ENCODE assay signal across 8 mouse cellular contexts in genomic region chr4:41063894-41064673, GRCm38 (mm10). TPM values are rescaled to one million over a fixed set of nuclear protein-coding genes. Genes with fewer than 3 reads are reported as not detected.
DNase-seq lines count a peak whose midpoint lies in the region; ATAC-seq and TF ChIP-seq lines count a peak whose summit lies in the region.

No protein-coding gene starts in this region.

- H3K27me3 ChIP-seq in hindbrain, postnatal 0 days (ENCODE audit: insufficient read depth, low read length), result no peaks in the 10 kb centered on the region
- H3K27me3 ChIP-seq in hindbrain, embryonic 13.5 days, result no peaks in the 10 kb centered on the region
- H3K27me3 ChIP-seq in G1E (ENCODE audit: insufficient read depth, low read length), result peaks cover 38% of the 10 kb centered on the region
- H3K27me3 ChIP-seq in embryonic facial prominence, embryonic 11.5 days (ENCODE audit: control insufficient read depth, insufficient read depth, low read length), result no peaks in the 10 kb centered on the region
- no peaks in the 10 kb centered on the region; the same call in 1 of the 2 replicates for H3K27me3 ChIP-seq in limb, embryonic 10.5 days (ENCODE audit: low read depth, poor library complexity, severe bottlenecking)
- no peaks in the 10 kb centered on the region for H3K27me3 ChIP-seq in neural tube, embryonic 13.5 days

- peak; percentile 58 for TF ChIP-seq CTCF in hindbrain, postnatal 0 days (IDR thresholded peaks at IDR 0.05; ENCODE audit: low read depth)
- peak; percentile 29; the same call in 1 of the 2 replicates for TF ChIP-seq CTCF in G1E (IDR thresholded peaks at IDR 0.05; ENCODE audit: low read depth, low read length)

- 29% methylated on average over 16 of the region's 16 CpGs for WGBS in hindbrain, postnatal 0 days
- WGBS in hindbrain, embryonic 13.5 days, result 30% methylated on average over 16 of the region's 16 CpGs
- 22% methylated on average over 16 of the region's 16 CpGs for WGBS in embryonic facial prominence, embryonic 11.5 days
- WGBS in limb, embryonic 10.5 days, result 16% methylated on average over 16 of the region's 16 CpGs
- 30% methylated on average over 16 of the region's 16 CpGs for WGBS in neural tube, embryonic 13.5 days

- no peak for ATAC-seq in hindbrain, postnatal 0 days
- no peak for ATAC-seq in hindbrain, embryonic 13.5 days (ENCODE audit: low FRiP score)
- no peak for ATAC-seq in G1E (ENCODE audit: extremely low read depth, insufficient number of reproducible peaks, low FRiP score, poor library complexity, severe bottlenecking)
- no peak for ATAC-seq in embryonic facial prominence, embryonic 11.5 days (replicated peaks; ENCODE audit: insufficient number of reproducible peaks, low FRiP score, low TSS enrichment, low read depth)
- no peak for ATAC-seq in neural tube, embryonic 13.5 days (ENCODE audit: low read depth)

- H3K4me1 ChIP-seq in hindbrain, postnatal 0 days (ENCODE audit: insufficient read depth, low read length), result no peaks in the 10 kb centered on the region
- H3K4me1 ChIP-seq in hindbrain, embryonic 13.5 days (replicated peaks), result no peaks in the 10 kb centered on the region
- peaks cover 4% of the 10 kb centered on the region; the same call in 1 of the 2 replicates for H3K4me1 ChIP-seq in G1E (ENCODE audit: insufficient read depth, low read depth, low read length)
- no peaks in the 10 kb centered on the region for H3K4me1 ChIP-seq in embryonic facial prominence, embryonic 11.5 days (ENCODE audit: control insufficient read depth, insufficient read depth, low read length)
- peaks cover 7% of the 10 kb centered on the region; the same call in 1 of the 2 replicates for H3K4me1 ChIP-seq in limb, embryonic 10.5 days
- no peaks in the 10 kb centered on the region for H3K4me1 ChIP-seq in neural tube, embryonic 13.5 days (replicated peaks)

- H3K4me2 ChIP-seq in hindbrain, postnatal 0 days (ENCODE audit: low read depth, low read length), result 0 out of 2 replicates have a peak overlapping the region, but pooled peaks have one; percentile 28
- no peak overlapping the region for H3K4me2 ChIP-seq in hindbrain, embryonic 13.5 days
- H3K4me2 ChIP-seq in embryonic facial prominence, embryonic 11.5 days (ENCODE audit: low read depth, low read length), result no peak overlapping the region
- 0 out of 2 replicates have a peak overlapping the region, but pooled peaks have one; percentile 1 for H3K4me2 ChIP-seq in neural tube, embryonic 13.5 days

- H3K27ac ChIP-seq in hindbrain, postnatal 0 days, result no peak overlapping the region
- H3K27ac ChIP-seq in hindbrain, embryonic 13.5 days, result no peak overlapping the region
- H3K27ac ChIP-seq in embryonic facial prominence, embryonic 11.5 days (replicated peaks; ENCODE audit: low read depth, low read length), result no peak overlapping the region
- H3K27ac ChIP-seq in limb, embryonic 10.5 days, result no peak overlapping the region; the same call in 1 of the 2 replicates
- no peak overlapping the region for H3K27ac ChIP-seq in neural tube, embryonic 13.5 days (replicated peaks)

- DNase-seq in hindbrain, postnatal 0 days (ENCODE audit: low spot score), result peak; percentile 24
- no peak for DNase-seq in G1E (ENCODE audit: low spot score)
- DNase-seq in embryonic facial prominence, embryonic 11.5 days (ENCODE audit: low spot score), result peak; percentile 53
- peak; percentile 56 for DNase-seq in limb, embryonic 10.5 days (ENCODE audit: low spot score)
- DNase-seq in right cerebral cortex, postnatal 36 days (ENCODE audit: low spot score in 2 of 2), result no peak
- no peak for DNase-seq in adipocyte (ENCODE audit: low spot score)

- H3K9me3 ChIP-seq in hindbrain, postnatal 0 days (ENCODE audit: low read length), result no peaks in the 10 kb centered on the region
- no peaks in the 10 kb centered on the region for H3K9me3 ChIP-seq in hindbrain, embryonic 13.5 days
- no peaks in the 10 kb centered on the region for H3K9me3 ChIP-seq in G1E (replicated peaks)
- H3K9me3 ChIP-seq in embryonic facial prominence, embryonic 11.5 days (replicated peaks; ENCODE audit: control insufficient read depth, low read length), result no peaks in the 10 kb centered on the region
- H3K9me3 ChIP-seq in limb, embryonic 10.5 days (replicated peaks), result no peaks in the 10 kb centered on the region
- no peaks in the 10 kb centered on the region for H3K9me3 ChIP-seq in neural tube, embryonic 13.5 days

- no peaks in the 10 kb centered on the region for H3K36me3 ChIP-seq in hindbrain, postnatal 0 days (ENCODE audit: insufficient read depth, low read length)
- no peaks in the 10 kb centered on the region for H3K36me3 ChIP-seq in hindbrain, embryonic 13.5 days
- H3K36me3 ChIP-seq in G1E (replicated peaks), result no peaks in the 10 kb centered on the region
- no peaks in the 10 kb centered on the region for H3K36me3 ChIP-seq in embryonic facial prominence, embryonic 11.5 days (replicated peaks; ENCODE audit: control insufficient read depth, insufficient read depth, low read depth, low read length)
- no peaks in the 10 kb centered on the region for H3K36me3 ChIP-seq in limb, embryonic 10.5 days
- no peaks in the 10 kb centered on the region for H3K36me3 ChIP-seq in neural tube, embryonic 13.5 days

- no peak overlapping the region for H3K9ac ChIP-seq in hindbrain, postnatal 0 days (replicated peaks; ENCODE audit: low read length)
- no peak overlapping the region for H3K9ac ChIP-seq in hindbrain, embryonic 13.5 days
- H3K9ac ChIP-seq in embryonic facial prominence, embryonic 11.5 days (replicated peaks; ENCODE audit: low read length), result no peak overlapping the region
- H3K9ac ChIP-seq in neural tube, embryonic 13.5 days, result no peak overlapping the region

- no peak overlapping the region for H3K4me3 ChIP-seq in hindbrain, postnatal 0 days (ENCODE audit: low read length)
- H3K4me3 ChIP-seq in hindbrain, embryonic 13.5 days, result no peak overlapping the region
- H3K4me3 ChIP-seq in G1E (ENCODE audit: low read depth, low read length), result no peak overlapping the region
- H3K4me3 ChIP-seq in embryonic facial prominence, embryonic 11.5 days (ENCODE audit: low read depth, low read length), result no peak overlapping the region
- peak overlapping the region; percentile 11; the same call in 1 of the 2 replicates for H3K4me3 ChIP-seq in limb, embryonic 10.5 days
- no peak overlapping the region for H3K4me3 ChIP-seq in neural tube, embryonic 13.5 days

RNA-seq across cellular contexts. Expression of gene Aqp7, which starts 16.1 kb away (rescaled TPM):
- not detected in 2 replicates for total RNA-seq in hindbrain, postnatal 0 days (2014; rRNA removed)
- polyA plus RNA-seq in hindbrain, postnatal 0 days (2015; fragmentation: Nextera tagmentation; extraction: Ambion mirVana), result 0.06 TPM in 1 of 2 replicates, not detected in the other
- not detected in 2 replicates for polyA plus RNA-seq in hindbrain, embryonic 13.5 days (2015; fragmentation: Nextera tagmentation; extraction: Ambion mirVana)
- total RNA-seq in G1E (2014; fragmentation: Nextera tagmentation), result not detected in 2 replicates
- total RNA-seq in G1E (2017), result not detected in 2 replicates
- not detected in 2 replicates for polyA plus RNA-seq in G1E (2012)
- polyA plus RNA-seq in embryonic facial prominence, embryonic 11.5 days (2014; fragmentation: Nextera tagmentation; extraction: Ambion mirVana), result not detected in 2 replicates
- 0.06 and 0.24 TPM in 2 replicates for polyA plus RNA-seq in limb, embryonic 10.5 days (2016; fragmentation: Nextera tagmentation; extraction: Ambion mirVana)
- not detected in 2 replicates for polyA plus RNA-seq in neural tube, embryonic 13.5 days (2015; fragmentation: Nextera tagmentation; extraction: Ambion mirVana)

RNA-seq across cellular contexts. Expression of gene Aqp3, which starts 33.9 kb away (rescaled TPM):
- total RNA-seq in hindbrain, postnatal 0 days (2014; rRNA removed), result 0.16 and 0.65 TPM in 2 replicates
- 0.19 and 0.29 TPM in 2 replicates for polyA plus RNA-seq in hindbrain, postnatal 0 days (2015; fragmentation: Nextera tagmentation; extraction: Ambion mirVana)
- 0.18 TPM in 1 of 2 replicates, not detected in the other for polyA plus RNA-seq in hindbrain, embryonic 13.5 days (2015; fragmentation: Nextera tagmentation; extraction: Ambion mirVana)
- total RNA-seq in G1E (2014; fragmentation: Nextera tagmentation) (not detected in 2 replicates), G1E (2017) (0.76 and 0.98 TPM in 2 replicates)
- polyA plus RNA-seq in G1E (2012), result 1.1 and 1.9 TPM in 2 replicates
- 1.0 and 1.4 TPM in 2 replicates for polyA plus RNA-seq in embryonic facial prominence, embryonic 11.5 days (2014; fragmentation: Nextera tagmentation; extraction: Ambion mirVana)
- 3.9 and 4.4 TPM in 2 replicates for polyA plus RNA-seq in limb, embryonic 10.5 days (2016; fragmentation: Nextera tagmentation; extraction: Ambion mirVana)
- 0.20 and 0.59 TPM in 2 replicates for polyA plus RNA-seq in neural tube, embryonic 13.5 days (2015; fragmentation: Nextera tagmentation; extraction: Ambion mirVana)

Comparison
In these comparisons a context has a peak if more than half of its experiments do, and no peak if none do; other contexts are left out.
1. H3K4me2 ChIP-seq: peak in hindbrain, postnatal 0 days (single experiment) and neural tube, embryonic 13.5 days (single experiment); none in hindbrain, embryonic 13.5 days (single experiment) and embryonic facial prominence, embryonic 11.5 days (single experiment).
2. DNase-seq: peak in hindbrain, postnatal 0 days (single experiment), embryonic facial prominence, embryonic 11.5 days (single experiment) and limb, embryonic 10.5 days (single experiment); none in G1E (single experiment), right cerebral cortex, postnatal 36 days (0 of 2) and adipocyte (single experiment).